Mouse (Mus musculus) myocyte (in vitro differentiated cells): ENCODE data around the gene Dusp23. TPM values are rescaled to one million over a fixed set of nuclear protein-coding genes. Genes with fewer than 3 reads are reported as not detected.

ENCODE experiments used
- H3K27me3 ChIP-seq: one replicate; pipeline ENCODE4 v1.6.1; 2011; ENCODE audit not compliant: control insufficient read depth, insufficient read depth, insufficient read length
- H3K36me3 ChIP-seq: one replicate; pipeline ENCODE4 v1.6.1; 2011; ENCODE audit not compliant: control insufficient read depth, insufficient read depth
- H3K4me2 ChIP-seq: one replicate; pipeline ENCODE4 v1.6.1; 2011; ENCODE audit warnings: low read depth, control low read depth
- H3K4me3 ChIP-seq: one replicate; pipeline ENCODE4 v1.5.1; 2011; ENCODE audit warnings: mild to moderate bottlenecking, control low read depth, moderate library complexity
- H3K79me2 ChIP-seq: one replicate; pipeline ENCODE4 v1.6.1; 2011; ENCODE audit not compliant: control insufficient read depth, insufficient read depth
- H3ac ChIP-seq: one replicate; pipeline ENCODE4 v1.6.1; 2011; ENCODE audit not compliant: control insufficient read depth, insufficient read length
- CEBPB ChIP-seq: IDR thresholded peaks from 2 replicates; pipeline ENCODE4 v1.6.1; 2011; ENCODE audit warnings: mild to moderate bottlenecking, moderate library complexity; ENCODE audit not compliant: poor library complexity, insufficient read depth, severe bottlenecking
- E2F4 ChIP-seq: IDR thresholded peaks from one replicate; pipeline ENCODE4 v1.6.1; 2011; ENCODE audit warnings: mild to moderate bottlenecking, control low read depth, moderate library complexity; ENCODE audit not compliant: insufficient read depth
- MAX ChIP-seq: IDR thresholded peaks from one replicate; pipeline ENCODE4 v1.6.1; 2011; ENCODE audit warnings: low read depth, mild to moderate bottlenecking, control low read depth
- MYOD1 ChIP-seq, 3 experiments: IDR thresholded peaks; one replicate each; pipeline ENCODE4 v1.6.1; 2011; ENCODE audit warnings: control low read depth in 2 of 3, low read depth in 2 of 3, mild to moderate bottlenecking in 2 of 3, moderate library complexity in 1 of 3; ENCODE audit not compliant: insufficient read length in 2 of 3, control insufficient read depth in 1 of 3
- MYOG ChIP-seq, 3 experiments: IDR thresholded peaks; one replicate each; pipeline ENCODE4 v1.6.1; 2011; ENCODE audit warnings: control low read depth in 2 of 3, low read depth in 2 of 3, mild to moderate bottlenecking in 2 of 3; ENCODE audit not compliant: insufficient read length in 2 of 3, control insufficient read depth in 1 of 3, insufficient read depth in 1 of 3
- POLR2A ChIP-seq: IDR thresholded peaks from one replicate; pipeline ENCODE4 v1.6.1; 2011; ENCODE audit warnings: low read depth, mild to moderate bottlenecking, control low read depth, moderate library complexity; ENCODE audit not compliant: insufficient read length
- POLR2AphosphoS2 ChIP-seq: IDR thresholded peaks from one replicate; pipeline ENCODE4 v1.6.1; 2011; ENCODE audit warnings: low read depth, control low read depth; ENCODE audit not compliant: insufficient read length
- REST ChIP-seq: IDR thresholded peaks from one replicate; pipeline ENCODE4 v1.6.1; 2011; ENCODE audit warnings: mild to moderate bottlenecking, control low read depth, moderate library complexity; ENCODE audit not compliant: insufficient read depth, insufficient read length
- SRF ChIP-seq: IDR thresholded peaks from one replicate; pipeline ENCODE4 v1.6.1; 2011; ENCODE audit warnings: low read depth; ENCODE audit not compliant: control insufficient read depth, insufficient read length
- TCF12 ChIP-seq: IDR thresholded peaks from one replicate; pipeline ENCODE4 v1.6.1; 2011; ENCODE audit warnings: mild to moderate bottlenecking, control low read depth; ENCODE audit not compliant: poor library complexity, insufficient read depth, severe bottlenecking
- TCF3 ChIP-seq: IDR thresholded peaks from one replicate; pipeline ENCODE4 v1.6.1; 2011; ENCODE audit warnings: low read depth, control low read depth; ENCODE audit not compliant: insufficient read length
- USF1 ChIP-seq: IDR thresholded peaks from one replicate; pipeline ENCODE4 v1.6.1; 2011; ENCODE audit warnings: low read depth, mild to moderate bottlenecking, control low read depth, moderate library complexity
- polyA plus RNA-seq: library from polyadenylated mRNA; unstranded; fragments of >200 nt; fragmentation: generic; extraction: Trizol; gene quantifications from one replicate; pipeline ENCODE4 v1.2.1, GENCODE M21; 2012; ENCODE audit warnings: missing spikeins

Dusp23 gene
- polyA plus RNA-seq, 1 experiment: 1.9 TPM

DNA sequence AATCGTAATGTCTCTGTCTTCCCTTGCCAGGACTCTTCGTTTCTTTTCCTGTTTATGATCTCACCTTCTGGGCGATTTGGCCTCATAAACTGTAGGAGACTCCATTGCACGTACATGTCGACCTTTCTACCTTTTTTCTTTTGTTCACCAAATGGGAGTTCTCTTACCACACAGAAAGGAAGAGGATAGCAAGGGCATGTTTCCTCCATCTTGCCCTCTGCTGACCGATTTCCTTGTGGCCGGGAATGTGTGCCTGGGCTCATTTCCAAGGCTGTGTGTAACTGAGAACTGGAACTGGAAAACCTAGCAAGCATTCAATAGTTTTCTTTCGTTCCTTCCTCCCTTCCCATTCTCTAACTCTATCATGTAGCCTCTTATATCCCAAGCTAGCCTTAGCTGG lies 26.9 kb upstream of the Dusp23 start:
- Histone ChIP-seq H3K27me3 (no peaks in the 10 kb centered on the region), H3K4me2 (no peak overlapping the region), H3ac (no peak overlapping the region), H3K36me3 (no peaks in the 10 kb centered on the region), H3K79me2 (no peaks in the 10 kb centered on the region), H3K4me3 (no peak overlapping the region)
- TF ChIP-seq TCF3 (no peak), MYOD1 (IDR thresholded peaks at IDR 0.05; ENCODE audit: control insufficient read depth in 1 of 3, insufficient read length in 2 of 3, low read depth in 2 of 3) (no peak), REST (no peak), CEBPB (no peak), POLR2A (no peak), USF1 (no peak), MYOG (IDR thresholded peaks at IDR 0.05; ENCODE audit: control insufficient read depth in 1 of 3, insufficient read depth in 1 of 3, insufficient read length in 2 of 3, low read depth in 2 of 3) (no peak), E2F4 (no peak), SRF (no peak), MAX (no peak), POLR2AphosphoS2 (no peak), TCF12 (no peak)

DNA sequence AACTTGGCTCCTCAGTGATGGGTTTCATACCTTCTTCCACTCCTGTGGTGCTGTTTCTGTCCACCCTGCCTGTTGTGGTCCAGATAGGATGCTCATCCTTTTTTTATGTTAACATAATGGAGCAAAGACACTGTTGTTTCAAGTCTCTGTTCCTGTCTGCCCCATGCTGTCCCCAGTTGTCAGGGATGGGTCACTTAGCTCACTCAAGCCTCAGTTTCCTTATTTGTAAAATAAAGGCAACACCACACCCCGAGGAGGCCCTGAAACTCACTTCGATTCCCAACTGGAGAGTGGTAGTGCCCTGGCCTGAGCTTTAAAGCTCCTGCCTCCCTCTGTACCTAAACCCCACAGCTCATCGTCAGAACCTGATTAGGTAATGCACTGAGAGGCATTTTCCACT lies 24.5 kb upstream of the Dusp23 start:
- TF ChIP-seq MAX: no peak
- TF ChIP-seq USF1: no peak
- no peak for TF ChIP-seq CEBPB
- TF ChIP-seq REST: no peak
- TF ChIP-seq MYOG (IDR thresholded peaks at IDR 0.05; ENCODE audit: control insufficient read depth in 1 of 3, insufficient read depth in 1 of 3, insufficient read length in 2 of 3, low read depth in 2 of 3): no peak
- TF ChIP-seq TCF12: no peak
- TF ChIP-seq E2F4: no peak
- no peak for TF ChIP-seq POLR2A
- no peak for TF ChIP-seq POLR2AphosphoS2
- TF ChIP-seq MYOD1 (IDR thresholded peaks at IDR 0.05; ENCODE audit: control insufficient read depth in 1 of 3, insufficient read length in 2 of 3, low read depth in 2 of 3): no peak
- TF ChIP-seq TCF3: no peak
- no peak for TF ChIP-seq SRF
- Histone ChIP-seq H3K36me3 (no peaks in the 10 kb centered on the region), H3K79me2 (no peaks in the 10 kb centered on the region), H3K27me3 (no peaks in the 10 kb centered on the region), H3K4me3 (no peak overlapping the region), H3K4me2 (no peak overlapping the region), H3ac (no peak overlapping the region)

DNA sequence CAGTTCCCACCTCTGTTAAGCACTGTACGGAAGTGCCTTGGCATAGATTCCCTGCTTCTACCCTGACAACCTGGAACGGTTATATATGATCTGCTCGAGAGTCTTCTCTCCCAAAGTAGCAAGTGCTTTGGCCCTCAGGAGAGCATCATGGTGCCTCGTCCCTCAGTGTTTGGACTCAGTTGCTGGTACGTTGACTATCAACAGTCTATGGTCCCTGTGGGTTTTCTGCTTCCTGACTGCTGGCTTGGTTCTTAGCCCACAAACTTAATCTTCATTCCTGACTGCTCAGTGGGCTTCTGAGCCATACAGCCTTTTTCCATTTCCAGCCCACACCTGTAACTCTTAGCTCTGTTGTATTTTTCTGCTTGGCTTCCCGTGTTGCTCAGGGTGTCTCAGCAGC lies 21.1 kb upstream of the Dusp23 start:
- H3K27me3 ChIP-seq: no peaks in the 10 kb centered on the region
- no peak for TF ChIP-seq POLR2A
- no peak for TF ChIP-seq E2F4
- no peak for TF ChIP-seq SRF
- no peak for TF ChIP-seq TCF3
- TF ChIP-seq POLR2AphosphoS2: no peak
- TF ChIP-seq MAX: no peak
- no peak for TF ChIP-seq CEBPB
- TF ChIP-seq USF1: no peak
- no peak for TF ChIP-seq REST
- TF ChIP-seq MYOD1 (IDR thresholded peaks at IDR 0.05; ENCODE audit: control insufficient read depth in 1 of 3, insufficient read length in 2 of 3, low read depth in 2 of 3): no peak
- no peak for TF ChIP-seq TCF12
- no peak for TF ChIP-seq MYOG (IDR thresholded peaks at IDR 0.05; ENCODE audit: control insufficient read depth in 1 of 3, insufficient read depth in 1 of 3, insufficient read length in 2 of 3, low read depth in 2 of 3)
- no peak overlapping the region for H3K4me2 ChIP-seq
- no peaks in the 10 kb centered on the region for H3K36me3 ChIP-seq
- H3K79me2 ChIP-seq: no peaks in the 10 kb centered on the region
- no peak overlapping the region for H3ac ChIP-seq
- H3K4me3 ChIP-seq: no peak overlapping the region

DNA sequence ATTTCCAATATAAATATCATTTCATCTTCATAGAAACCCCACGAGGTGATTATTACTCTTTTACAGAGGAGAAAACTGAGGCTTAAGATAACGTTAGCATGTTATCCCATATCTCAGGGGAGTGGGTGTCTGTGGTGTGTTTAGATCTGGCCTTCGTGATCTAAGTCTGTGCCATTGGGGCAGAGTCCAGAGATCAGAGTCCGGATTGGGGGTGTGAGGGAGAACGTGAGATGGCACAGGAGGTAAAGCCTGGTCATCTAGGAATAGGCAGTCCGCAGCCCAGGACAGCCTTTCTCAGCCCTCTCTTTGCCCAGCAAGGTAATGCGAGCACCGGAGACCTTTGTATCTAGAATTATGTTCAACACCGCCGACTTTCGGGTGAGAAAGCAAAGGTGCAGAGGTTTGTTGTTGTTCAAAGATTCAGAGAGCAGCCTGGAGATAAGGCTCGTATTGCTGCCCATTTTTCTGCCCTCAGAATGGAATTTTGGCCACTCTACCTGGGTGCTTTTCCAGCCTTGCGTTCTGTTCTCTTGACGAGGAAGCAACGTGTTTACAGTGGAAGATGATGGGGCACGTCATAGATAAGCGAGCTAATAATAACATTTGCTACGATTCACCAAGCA lies 19.4 kb upstream of the Dusp23 start:
- no peaks in the 10 kb centered on the region for H3K79me2 ChIP-seq
- H3ac ChIP-seq: no peak overlapping the region
- H3K4me3 ChIP-seq: no peak overlapping the region
- no peak overlapping the region for H3K4me2 ChIP-seq
- no peaks in the 10 kb centered on the region for H3K36me3 ChIP-seq
- H3K27me3 ChIP-seq: no peaks in the 10 kb centered on the region
- TF ChIP-seq MYOG (IDR thresholded peaks at IDR 0.05; ENCODE audit: control insufficient read depth in 1 of 3, insufficient read depth in 1 of 3, insufficient read length in 2 of 3, low read depth in 2 of 3): no peak
- no peak for TF ChIP-seq TCF3
- TF ChIP-seq MYOD1 (IDR thresholded peaks at IDR 0.05; ENCODE audit: control insufficient read depth in 1 of 3, insufficient read length in 2 of 3, low read depth in 2 of 3): no peak
- no peak for TF ChIP-seq POLR2A
- TF ChIP-seq CEBPB: no peak
- no peak for TF ChIP-seq REST
